Mouse (Mus musculus): ENCODE results near the gene Myh14. TPM values are rescaled to one million over a fixed set of nuclear protein-coding genes. Genes with fewer than 3 reads are reported as not detected.

Myh14 gene
- total RNA-seq, 1 experiment from 2014 or later: not detected

GRCm38 (mm10) chr7:44604139-44604606, 66.5 kb downstream of the Myh14 start:
- ATAC-seq (replicated peaks; ENCODE audit: low read depth, poor library complexity, severe bottlenecking): no peak

GRCm38 (mm10) chr7:44603186-44603855, 67.3 kb downstream of the Myh14 start:
- no peak for ATAC-seq (replicated peaks; ENCODE audit: low read depth, poor library complexity, severe bottlenecking)

DNA sequence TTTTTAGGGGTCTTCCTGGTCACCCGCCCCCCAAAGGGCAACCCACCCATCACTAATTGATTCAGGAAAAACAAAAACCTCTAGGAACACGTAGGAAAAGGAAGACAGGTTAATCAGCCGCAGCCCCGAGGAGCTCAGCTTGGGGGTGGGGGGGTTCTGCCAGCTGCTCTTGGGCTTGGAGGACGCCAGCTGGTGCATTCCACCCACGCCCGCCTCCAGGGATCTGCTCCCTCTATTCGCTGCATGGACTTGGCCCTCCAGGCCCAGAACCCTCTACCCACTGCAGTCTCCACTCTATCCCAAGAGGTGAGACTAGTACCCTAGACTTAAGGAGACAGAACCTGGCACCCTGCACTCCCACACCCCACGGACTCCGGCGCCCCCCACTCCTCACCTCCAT, 68.2 kb downstream of the Myh14 start:
- ATAC-seq (replicated peaks; ENCODE audit: low read depth, poor library complexity, severe bottlenecking): no peak

DNA sequence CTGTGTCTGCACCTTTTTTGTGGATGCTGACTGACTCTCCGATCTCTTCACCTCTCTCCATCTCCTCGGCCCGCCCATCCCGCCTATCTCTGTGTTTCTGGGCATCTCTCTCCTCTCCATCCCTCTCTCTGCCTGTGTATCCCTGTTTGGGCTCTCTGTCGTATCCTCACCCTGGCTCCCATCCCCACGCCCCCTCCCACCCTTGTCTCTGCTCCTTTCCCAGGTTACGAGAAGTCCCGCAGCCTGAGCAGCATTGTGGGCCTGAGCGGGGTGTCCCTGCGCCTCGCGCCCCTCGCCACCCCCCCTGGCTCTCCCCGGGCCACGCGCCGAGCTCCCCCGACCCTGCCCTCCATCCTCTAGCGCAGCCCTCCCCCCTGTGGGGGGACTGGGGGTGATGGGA, 69.0 kb downstream of the Myh14 start:
- no peak for ATAC-seq (replicated peaks; ENCODE audit: low read depth, poor library complexity, severe bottlenecking)

- ATAC-seq (replicated peaks; ENCODE audit: low read depth, poor library complexity, severe bottlenecking): no peak
These were observed 69.9 kb downstream of the Myh14 start for GRCm38 (mm10) chr7:44600691-44601262.

DNA sequence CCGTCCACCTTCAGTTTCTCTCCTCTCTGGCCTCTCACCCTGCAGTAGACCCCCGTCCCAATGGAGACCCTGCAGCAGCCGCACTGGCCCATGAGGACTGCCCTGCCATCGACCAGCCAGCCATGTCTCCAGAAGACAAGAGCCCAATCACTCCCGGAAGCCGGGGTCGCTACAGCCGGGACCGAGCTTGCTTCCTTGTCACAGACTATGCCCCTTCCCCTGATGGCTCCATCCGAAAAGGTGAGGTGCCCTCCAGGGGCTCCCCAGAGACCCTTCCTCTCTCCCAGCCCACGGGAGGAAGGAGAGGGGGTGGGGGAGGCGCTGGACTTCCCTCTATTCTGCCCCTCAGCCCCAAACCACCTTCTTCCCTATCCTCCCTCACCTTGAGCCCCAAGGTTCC, 72.3 kb downstream of the Myh14 start:
- no peak for ATAC-seq (replicated peaks; ENCODE audit: low read depth, poor library complexity, severe bottlenecking)

GRCm38 (mm10) chr7:44597666-44598065, 73.0 kb downstream of the Myh14 start:
- no peak for ATAC-seq (replicated peaks; ENCODE audit: low read depth, poor library complexity, severe bottlenecking)

GRCm38 (mm10) chr7:44596996-44597538, 73.6 kb downstream of the Myh14 start:
- ATAC-seq (replicated peaks; ENCODE audit: low read depth, poor library complexity, severe bottlenecking): no peak

DNA sequence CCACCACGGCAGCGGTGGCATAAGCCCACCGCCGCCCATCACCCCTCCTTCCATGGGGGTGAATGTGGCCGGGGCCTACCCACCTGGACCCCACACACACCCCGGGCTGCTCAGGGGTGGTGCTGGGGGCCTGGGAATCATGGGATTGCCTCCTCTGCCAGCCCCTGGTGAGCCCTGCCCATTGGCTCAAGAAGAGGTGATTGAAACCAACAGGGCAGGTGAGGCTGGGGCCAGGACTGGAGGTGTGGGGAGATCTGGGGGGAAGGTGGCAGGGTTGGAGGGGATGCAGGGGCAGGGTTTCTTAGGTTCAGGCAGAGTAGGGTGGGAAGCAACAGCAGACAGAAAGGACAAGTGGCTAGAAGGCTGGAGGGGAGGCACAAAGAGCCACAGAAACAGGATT, 74.6 kb downstream of the Myh14 start:
- no peak for ATAC-seq (replicated peaks; ENCODE audit: low read depth, poor library complexity, severe bottlenecking)

DNA sequence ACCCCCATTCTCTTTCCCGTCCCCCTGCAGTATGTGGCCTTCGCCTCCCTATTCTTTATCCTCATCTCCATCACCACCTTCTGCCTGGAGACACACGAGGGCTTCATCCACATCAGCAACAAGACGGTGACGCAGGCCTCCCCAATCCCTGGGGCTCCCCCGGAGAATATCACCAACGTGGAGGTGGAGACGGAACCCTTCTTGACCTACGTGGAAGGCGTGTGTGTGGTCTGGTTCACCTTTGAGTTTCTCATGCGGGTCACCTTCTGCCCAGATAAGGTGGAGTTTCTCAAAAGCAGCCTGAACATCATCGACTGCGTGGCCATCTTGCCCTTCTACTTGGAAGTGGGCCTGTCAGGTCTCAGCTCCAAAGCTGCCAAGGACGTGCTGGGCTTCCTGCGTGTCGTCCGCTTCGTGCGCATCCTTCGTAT, 75.5 kb downstream of the Myh14 start:
- ATAC-seq (replicated peaks; ENCODE audit: low read depth, poor library complexity, severe bottlenecking): no peak

- ATAC-seq (replicated peaks; ENCODE audit: low read depth, poor library complexity, severe bottlenecking): no peak
These were observed 76.4 kb downstream of the Myh14 start for GRCm38 (mm10) chr7:44594291-44594690.

DNA sequence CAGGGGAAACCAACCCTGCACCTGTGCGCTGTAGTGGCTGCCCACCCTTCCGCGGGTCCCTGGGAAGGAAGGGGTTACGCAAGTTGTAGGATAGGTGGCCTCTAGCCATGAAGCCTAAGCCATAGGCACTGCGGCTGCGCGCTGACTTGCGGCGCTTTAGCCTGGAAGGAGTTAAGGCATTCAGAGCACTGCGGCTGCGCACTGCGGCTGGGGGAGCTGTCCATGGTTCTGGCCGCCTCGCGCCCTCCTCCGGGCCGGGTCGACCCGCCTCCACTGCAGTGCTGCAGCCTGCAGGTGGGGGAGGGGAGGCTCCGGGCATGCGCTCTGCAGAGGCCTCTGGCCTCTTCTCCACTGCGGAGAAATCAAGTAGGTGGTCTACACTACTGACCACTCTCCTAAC, 76.9 kb downstream of the Myh14 start:
- peak; percentile 62 for ATAC-seq (replicated peaks; ENCODE audit: low read depth, poor library complexity, severe bottlenecking)

GRCm38 (mm10) chr7:44593051-44593450, 77.6 kb downstream of the Myh14 start:
- no peak for ATAC-seq (replicated peaks; ENCODE audit: low read depth, poor library complexity, severe bottlenecking)

GRCm38 (mm10) chr7:44591348-44592116, 79.1 kb downstream of the Myh14 start:
- ATAC-seq (replicated peaks; ENCODE audit: low read depth, poor library complexity, severe bottlenecking): no peak

DNA sequence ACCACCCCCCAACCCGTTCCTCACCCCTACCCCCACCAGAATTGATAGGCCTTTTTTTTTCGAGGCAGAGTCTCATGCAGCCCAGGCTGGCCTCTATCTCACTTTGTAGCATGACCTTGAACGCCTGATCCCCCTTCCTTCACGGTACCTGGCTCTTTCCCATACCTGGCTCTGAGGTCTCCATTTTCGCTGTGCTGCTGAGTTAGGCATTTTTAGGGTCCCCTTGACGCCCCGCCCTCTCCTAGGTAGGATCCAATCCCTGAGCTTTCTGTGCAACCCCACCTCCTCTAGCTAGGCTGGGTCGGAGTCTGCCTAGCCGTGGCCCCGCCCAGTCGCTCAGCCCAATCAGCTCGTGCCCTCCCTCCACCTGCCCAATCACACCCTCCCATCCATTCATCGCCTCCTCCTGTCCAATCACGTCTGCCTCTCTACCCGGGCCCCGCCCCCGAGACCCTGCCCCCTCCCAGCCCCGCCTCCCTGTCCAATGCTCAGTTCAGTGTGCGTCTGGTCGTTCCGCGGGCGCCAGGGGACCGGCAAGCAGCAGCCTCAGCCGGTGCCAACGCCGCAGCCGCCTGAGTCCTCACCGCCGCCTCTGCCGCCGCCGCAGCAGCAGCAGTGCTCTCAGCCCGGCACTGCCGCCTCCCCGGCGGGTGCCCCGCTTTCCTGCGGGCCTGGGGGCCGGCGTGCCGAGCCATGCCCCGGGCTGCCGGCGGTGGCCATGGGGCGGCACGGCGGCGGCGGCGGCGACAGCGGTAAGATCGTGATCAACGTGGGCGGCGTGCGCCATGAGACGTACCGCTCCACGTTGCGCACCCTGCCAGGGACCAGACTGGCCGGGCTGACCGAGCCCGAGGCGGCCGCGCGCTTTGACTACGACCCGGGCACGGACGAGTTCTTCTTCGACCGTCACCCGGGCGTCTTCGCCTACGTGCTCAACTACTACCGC, 80.0 kb downstream of the Myh14 start, which contains the start of gene Kcnc3:
TSS of gene Kcnc3 (plus strand) at position 263 of the 946 bp plus-strand sequence.
- peak; percentile 88 for ATAC-seq (replicated peaks; ENCODE audit: low read depth, poor library complexity, severe bottlenecking)

GRCm38 (mm10) chr7:44589946-44590345, 80.7 kb downstream of the Myh14 start:
- ATAC-seq (replicated peaks; ENCODE audit: low read depth, poor library complexity, severe bottlenecking): no peak

GRCm38 (mm10) chr7:44589149-44589548, 81.5 kb downstream of the Myh14 start:
- ATAC-seq (replicated peaks; ENCODE audit: low read depth, poor library complexity, severe bottlenecking): peak; percentile 45

- no peak for ATAC-seq (replicated peaks; ENCODE audit: low read depth, poor library complexity, severe bottlenecking)
These were observed 82.3 kb downstream of the Myh14 start for GRCm38 (mm10) chr7:44588338-44588737.

GRCm38 (mm10) chr7:44587676-44588075, 83.0 kb downstream of the Myh14 start:
- ATAC-seq (replicated peaks; ENCODE audit: low read depth, poor library complexity, severe bottlenecking): no peak

GRCm38 (mm10) chr7:44586930-44587329, 83.7 kb downstream of the Myh14 start:
- no peak; the same call in 1 of the 2 replicates for ATAC-seq (replicated peaks; ENCODE audit: low read depth, poor library complexity, severe bottlenecking)
